Mouse (Mus musculus): ENCODE data around the gene Wdfy4.

Wdfy4 gene

DNA sequence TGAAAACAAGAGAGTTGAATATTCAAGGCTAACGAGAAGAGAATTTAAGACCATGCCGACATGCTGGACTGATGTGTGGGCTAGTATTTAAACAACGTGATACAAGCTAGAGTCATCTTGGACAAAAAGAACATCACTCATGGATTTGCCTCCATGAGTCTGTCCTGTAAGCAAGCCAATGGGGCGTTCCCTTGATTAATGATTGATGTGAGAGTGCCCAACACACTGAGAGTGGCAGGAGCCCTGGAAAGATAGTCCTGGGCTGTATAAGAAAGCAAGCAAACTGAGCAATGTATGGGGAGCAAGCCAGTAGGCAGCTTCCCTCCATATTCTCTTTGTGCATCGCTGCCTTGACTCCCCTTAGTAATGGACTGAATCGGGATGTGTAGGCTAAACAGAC lies 106.7 kb downstream of the Wdfy4 start:
- no peak for DNase-seq (ENCODE audit: extremely low spot score)

DNA sequence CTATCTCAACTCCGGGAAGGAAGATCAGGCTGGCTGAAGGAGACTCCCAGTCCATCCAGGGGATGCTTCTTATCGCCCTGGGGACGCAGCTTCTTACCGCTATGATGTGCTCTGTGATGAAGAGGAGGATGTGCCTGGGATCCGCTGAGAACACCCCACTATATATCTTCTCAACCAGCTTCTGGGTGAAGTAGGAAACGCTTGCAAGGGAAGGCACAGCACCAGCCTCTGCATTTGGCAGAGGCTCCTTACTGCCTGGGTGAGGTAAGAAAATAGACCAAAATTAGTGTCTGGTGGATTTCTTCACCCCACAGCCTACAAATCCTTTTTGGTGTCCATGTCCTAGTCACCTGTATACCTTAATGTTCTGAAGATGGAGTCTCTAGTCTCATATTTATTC lies 107.2 kb downstream of the Wdfy4 start:
- DNase-seq (ENCODE audit: extremely low spot score), result no peak

DNA sequence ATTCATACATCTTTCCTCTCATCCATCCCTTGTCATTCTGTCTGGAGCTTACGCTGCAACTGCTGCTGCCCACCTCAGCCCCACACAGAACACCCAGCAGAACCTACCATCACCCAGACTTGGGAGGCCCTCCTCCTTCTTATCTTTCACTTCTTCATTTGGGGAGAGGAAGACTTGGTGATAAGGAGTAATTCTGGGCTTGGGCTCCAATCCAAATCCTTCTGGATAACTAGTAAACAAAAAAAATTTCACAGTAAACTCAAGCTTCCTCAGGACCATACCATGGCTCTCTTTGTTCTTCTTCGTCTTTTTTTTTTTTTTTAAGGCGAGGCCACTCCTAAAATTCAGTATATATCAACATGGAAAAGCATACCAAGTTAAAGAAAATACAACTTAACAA lies 112.0 kb downstream of the Wdfy4 start:
- DNase-seq (ENCODE audit: extremely low spot score), result no peak

DNA sequence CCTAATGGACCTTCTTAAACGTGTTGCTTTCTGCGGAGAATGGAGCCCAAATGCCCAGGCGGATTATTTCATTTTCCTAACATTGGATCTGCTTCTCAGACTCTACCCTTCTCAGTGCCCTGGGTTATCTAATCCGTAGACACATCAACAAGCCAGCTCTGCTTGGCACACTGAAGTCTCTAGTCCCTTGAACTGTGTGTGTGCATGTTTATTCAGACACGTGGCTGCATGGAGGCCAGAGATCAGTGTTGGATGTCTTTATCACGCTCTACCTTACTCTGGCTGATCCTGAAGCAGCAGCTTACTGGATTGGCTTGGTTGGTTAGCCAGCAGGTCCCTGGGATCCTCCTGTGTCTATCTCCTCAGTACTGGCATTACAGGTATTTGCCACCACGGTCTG lies 113.0 kb downstream of the Wdfy4 start:
- DNase-seq (ENCODE audit: extremely low spot score), result no peak

DNA sequence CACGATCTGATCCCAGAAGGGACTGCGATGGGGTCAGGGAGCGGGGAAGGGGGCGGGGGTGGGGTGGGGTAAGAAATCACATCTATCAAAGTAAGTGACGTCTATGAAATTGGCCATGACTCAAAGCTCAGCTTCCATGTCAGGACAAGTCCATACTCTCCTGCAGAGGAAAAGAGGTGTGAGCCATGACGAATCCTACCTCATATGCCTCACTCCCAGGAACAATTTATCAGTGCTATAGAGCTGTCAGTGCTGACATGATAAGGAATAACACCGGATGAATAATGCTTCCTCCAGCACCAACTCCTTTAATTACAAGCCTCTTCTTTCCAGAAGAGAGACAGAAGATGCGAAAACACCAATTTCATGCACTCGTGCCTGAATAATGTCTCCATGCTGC lies 117.6 kb downstream of the Wdfy4 start:
- peak; percentile 2 for DNase-seq (ENCODE audit: extremely low spot score)

DNA sequence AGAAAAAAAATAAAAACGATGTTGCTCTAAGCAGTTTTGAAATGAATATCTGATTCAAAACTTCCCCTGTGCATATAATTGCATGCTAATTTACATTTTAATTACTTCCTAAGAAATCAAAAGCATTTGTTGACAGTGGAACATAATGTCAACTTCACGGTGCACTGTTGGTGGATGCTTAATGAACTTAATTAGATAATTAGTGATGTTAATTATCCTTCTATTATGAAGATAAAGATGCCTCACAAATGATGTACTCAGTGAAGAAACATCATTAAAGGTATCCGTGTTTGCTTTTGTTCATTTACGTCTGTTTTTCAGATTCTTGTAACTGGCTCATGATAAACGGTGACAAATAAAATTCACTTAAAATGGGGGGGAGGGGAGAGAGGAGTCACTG lies 122.3 kb downstream of the Wdfy4 start:
- DNase-seq (ENCODE audit: extremely low spot score), result no peak

DNA sequence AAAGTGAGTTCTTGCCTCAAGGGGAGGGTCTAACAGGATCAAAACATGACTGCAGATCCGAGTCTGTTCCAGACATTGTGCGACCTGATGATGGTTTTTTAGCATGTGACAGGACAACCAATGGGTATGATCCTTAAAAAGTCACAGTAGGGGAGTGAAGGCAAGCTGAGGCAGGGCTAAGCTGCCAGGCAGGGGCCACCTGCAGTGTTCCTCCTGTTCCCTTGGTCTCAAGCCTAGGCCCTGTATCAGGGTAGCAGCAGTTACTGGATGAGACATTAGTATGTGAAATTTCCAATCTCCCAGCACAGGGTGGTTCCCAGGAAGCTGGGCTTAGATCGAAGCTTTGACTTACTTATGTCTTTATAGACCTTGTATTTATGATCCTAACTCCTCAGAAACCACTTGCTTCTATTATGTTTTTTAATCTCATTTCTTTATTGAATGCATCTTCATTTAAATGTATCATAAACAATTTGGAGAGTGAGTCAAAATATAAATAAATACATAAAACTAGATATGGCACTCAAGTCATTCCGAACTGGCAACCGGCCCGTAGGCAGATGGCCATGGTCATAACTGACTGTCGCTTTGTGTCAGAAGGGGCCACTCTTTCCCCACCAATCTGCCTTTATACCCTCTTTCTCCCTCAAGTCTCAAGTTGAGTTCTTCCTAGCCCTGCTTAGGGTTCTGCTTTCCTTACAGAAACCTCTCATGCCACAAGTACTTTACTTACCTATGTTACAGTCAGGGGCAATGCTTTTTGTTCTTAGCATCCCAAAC lies 126.2 kb downstream of the Wdfy4 start:
- DNase-seq (ENCODE audit: extremely low spot score), result no peak

DNA sequence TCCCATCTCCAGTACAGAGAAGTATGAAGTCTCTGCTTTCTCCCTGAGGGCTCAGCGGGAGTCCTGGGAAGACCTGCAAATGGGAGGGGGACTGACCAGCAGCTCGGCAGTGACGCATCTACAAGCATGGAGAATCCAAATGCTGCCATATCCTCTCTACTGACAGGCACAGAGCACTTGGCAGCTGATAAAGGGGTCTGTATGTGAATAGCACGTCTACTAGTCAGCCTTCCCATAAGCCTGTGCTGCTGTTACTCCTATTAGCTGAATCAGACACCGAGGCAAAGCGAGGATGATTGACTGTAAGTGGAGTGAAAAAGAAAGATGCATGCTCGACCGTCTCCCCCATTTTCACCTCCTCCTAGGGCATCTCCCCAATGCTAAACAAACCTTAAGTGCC lies 131.9 kb downstream of the Wdfy4 start:
- DNase-seq (ENCODE audit: extremely low spot score), result no peak

DNA sequence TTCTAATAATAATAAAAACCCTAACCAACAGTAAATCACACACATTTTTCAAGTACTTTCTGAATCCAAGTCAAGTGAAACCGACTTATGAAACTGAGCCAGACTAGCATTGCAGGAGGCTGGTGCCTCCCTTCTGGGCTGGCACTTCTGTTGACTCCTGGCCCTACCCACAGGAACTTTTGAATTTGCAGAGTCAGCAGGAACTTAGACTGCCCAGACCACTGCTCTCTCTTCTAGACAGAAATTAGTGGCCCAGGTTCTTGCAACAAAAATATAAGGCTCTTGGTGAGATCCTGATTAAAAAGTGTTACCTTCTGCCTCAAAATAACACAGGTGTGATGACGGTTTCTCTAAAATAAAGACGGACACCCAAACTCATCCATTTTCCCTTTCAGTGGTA lies 140.1 kb downstream of the Wdfy4 start:
- no peak for DNase-seq (ENCODE audit: extremely low spot score)

DNA sequence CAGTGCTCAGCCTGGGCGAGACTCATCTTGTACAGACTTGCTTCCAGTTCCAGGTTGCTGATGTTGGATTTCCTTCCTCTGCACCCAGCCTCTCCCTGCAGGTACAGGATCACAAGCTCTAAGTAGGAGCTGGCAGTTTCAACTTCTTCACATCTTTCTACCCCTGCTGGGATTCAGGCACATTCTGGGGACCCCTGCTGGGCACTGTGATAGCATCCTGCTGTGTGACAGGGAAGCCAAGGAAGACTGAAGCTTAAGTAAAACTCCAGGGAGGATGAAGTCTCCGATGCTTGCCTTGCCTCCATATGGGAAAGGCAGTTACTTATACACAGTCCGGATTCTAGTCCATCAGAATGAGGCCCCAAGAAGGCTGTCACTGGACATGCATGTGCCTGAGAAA lies 148.5 kb downstream of the Wdfy4 start:
- no peak for DNase-seq (ENCODE audit: extremely low spot score)

DNA sequence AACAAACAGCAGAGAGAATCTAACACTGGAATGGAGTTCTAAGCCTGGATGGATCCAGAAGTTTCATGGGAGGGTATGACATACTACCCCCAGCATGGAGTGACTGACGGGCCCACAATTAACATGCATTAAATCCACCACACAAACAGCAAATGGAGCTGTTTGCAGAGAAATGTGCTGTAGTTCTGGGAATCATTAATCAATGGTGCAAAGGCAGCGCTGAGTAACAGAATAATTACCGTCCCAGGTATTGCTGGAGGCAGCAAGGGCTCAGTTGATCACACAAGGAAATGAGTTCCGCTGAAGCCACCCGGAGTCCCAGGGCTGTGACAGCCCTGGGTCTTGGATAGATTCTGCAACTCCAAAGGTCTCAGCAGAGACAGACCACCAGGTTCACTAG lies 149.9 kb downstream of the Wdfy4 start:
- DNase-seq (ENCODE audit: extremely low spot score), result no peak

DNA sequence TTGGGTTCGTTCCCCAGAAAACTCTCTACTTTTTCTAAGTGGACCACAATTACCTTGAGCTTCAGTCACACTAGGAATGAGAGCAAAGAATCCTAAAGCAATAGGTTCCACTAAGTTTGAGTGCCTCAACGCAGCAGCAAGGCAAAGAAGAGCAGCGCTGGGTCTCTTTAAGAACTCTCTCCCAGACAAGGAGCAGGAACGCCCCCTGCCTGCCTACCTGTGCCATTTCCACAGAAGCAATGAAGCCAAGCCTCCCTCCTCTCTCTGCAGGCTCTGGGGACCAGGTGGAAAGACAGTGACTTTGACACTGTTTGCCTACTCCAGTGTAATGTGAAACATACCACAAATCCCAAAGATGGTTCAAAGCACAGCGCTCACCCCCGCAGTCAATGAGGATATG lies 151.9 kb downstream of the Wdfy4 start:
- peak; percentile 26 for DNase-seq (ENCODE audit: extremely low spot score)

DNA sequence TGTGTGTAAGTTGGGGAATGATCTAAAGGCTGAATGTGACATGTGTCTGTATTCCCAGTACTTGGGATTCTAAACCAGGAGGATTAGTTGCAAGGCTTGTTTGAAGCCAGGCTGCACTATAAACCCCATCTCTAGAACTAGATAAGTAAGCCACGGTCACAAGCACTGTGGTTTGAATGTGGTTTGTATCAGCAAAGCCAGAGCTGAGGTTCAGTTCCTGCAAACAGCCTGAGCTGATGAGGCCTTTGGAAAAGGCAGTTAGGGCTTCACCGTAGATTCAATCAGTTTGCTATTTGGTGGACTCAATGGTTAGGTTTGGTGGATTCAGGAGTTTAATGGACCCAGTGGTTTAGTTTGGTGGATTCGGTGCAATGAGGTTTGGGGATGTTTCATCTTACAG lies 154.5 kb downstream of the Wdfy4 start:
- no peak for DNase-seq (ENCODE audit: extremely low spot score)

DNA sequence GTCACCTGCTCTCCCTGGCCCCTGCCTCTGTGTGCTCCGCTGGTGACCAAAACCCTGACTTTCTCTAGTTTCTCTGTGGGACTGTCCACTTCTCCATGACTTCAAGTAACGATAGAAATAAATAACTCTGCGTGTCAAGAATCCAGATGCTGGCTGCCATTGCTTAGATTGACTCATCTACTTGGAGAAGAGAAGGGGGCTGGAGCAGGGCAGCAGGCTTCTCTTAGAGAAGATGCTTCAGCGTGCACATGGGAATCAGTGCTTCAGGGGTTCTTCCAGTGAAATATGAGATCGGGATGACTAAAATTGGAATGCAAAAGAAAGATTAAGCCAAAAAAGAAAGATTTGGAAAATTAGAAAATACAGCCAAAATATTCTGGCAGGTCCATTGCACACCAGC lies 165.7 kb downstream of the Wdfy4 start:
- DNase-seq (ENCODE audit: extremely low spot score), result no peak

DNA sequence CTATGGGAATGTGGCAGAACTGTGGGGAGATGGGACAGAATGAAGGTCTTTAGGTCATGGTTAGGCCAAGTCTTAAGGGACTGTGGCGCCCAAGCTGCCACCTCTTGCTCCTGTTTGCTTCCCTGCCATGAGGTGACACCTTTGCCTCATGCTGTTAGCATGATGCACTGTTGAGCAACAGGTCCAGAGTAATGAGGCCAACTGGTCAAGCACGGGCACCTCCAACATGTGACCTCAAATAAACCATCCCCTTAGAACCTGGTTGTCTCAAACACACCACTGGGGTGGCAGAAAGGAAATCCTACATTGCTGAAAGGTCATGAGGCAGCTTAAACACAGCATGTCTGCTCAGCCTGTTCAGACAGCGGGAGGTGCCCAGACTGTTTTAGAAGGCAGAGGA lies 166.3 kb downstream of the Wdfy4 start:
- no peak for DNase-seq (ENCODE audit: extremely low spot score)

DNA sequence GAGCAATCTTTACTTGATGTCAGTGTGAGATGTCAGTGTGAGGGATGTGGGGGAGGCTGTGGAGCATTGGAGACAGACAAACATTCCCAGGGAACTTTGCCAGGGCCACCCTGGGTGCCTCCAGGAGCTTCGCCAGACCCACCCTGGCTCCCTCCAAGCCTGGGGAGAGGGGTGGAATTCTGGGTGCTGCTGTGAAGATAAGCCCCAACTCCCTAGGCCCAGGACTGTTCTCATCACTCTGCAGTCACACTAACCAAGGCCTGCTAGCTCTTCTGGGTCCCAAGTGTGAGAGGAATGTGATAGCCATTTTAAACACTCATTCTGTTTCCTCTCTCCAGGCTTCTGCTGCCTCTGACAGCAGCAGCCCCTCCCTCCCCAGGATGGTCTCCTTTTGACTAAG lies 177.7 kb downstream of the Wdfy4 start:
- no peak for DNase-seq (ENCODE audit: extremely low spot score)

DNA sequence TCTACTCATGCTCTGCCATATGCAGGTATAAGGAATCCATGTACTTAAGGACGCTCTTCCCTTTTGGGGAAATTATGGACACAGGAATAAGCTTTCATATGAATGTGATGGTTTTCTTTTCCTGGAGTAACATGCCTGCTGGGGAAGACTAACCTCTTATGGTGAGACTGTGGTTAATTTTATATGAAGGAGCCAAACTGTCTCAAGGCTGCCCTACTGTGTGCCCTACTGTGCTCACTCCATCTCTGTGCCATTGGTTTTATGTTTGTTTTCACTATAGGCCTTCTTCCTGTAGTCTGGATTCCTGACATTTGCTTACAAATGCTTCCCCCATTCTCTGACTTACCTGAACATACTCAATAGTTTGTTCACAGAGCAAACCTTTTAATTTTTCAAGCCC lies 180.2 kb downstream of the Wdfy4 start:
- DNase-seq (ENCODE audit: extremely low spot score), result no peak

DNA sequence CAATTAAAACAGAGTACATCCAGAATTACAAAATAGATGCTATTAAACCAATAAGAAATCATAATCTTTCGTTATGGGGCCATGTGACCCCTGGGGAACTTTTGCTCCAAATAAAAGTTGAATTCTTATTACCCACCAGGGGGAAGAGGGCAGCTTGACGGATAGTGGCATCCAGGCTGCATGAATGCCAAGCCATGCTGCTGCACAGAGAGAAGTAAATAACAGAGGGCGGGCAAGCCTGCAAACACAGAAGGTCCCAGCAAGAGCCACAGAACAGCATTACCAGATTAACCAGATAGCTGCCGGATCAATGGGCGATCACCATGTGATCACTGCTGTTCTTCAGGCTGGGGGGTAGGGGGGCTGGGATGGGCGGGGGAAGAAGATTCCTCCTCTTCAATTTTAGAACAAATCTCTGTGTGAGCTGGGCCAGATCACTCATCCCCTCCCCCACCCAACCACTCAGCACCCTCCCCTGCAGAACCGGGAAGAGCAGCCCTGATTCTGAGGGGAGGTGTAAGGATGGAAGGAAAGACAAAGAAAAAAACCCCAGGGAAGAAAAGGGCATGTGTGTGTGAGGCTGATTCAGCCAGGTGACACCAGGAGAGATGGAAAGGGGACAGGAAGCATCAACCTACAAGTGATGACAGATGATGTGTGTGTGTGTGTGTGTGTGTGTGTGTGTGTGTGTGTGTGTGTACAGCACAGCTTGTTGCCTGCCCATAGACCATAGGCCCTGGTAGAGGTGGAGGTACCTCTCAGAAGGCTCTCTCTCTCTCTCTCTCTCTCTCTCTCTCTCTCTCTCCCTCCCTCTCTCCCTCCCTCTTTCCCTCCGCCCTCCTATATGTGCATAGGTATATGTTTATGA lies 185.0 kb downstream of the Wdfy4 start:
- no peak for DNase-seq (ENCODE audit: extremely low spot score)

DNA sequence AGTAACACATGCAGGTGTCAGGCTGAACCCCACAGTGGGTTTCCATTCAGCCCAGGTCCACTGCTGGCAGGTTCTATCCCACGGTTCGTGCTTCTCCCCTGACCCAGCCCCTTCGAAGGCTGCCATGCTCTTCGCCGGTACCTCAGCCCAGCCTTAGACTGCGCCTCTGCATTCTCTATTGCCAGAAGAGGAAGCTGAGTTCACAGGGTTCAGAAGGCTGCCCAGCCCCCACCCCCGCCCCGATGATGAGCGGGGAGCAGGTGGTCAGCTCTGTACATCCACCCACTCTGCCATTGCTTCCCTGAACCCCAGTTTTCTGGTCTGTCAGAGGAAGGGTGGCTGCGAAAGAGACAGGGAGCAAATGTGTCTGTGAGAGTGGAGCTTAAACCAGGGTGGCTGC lies 185.8 kb downstream of the Wdfy4 start:
- no peak for DNase-seq (ENCODE audit: extremely low spot score)

DNA sequence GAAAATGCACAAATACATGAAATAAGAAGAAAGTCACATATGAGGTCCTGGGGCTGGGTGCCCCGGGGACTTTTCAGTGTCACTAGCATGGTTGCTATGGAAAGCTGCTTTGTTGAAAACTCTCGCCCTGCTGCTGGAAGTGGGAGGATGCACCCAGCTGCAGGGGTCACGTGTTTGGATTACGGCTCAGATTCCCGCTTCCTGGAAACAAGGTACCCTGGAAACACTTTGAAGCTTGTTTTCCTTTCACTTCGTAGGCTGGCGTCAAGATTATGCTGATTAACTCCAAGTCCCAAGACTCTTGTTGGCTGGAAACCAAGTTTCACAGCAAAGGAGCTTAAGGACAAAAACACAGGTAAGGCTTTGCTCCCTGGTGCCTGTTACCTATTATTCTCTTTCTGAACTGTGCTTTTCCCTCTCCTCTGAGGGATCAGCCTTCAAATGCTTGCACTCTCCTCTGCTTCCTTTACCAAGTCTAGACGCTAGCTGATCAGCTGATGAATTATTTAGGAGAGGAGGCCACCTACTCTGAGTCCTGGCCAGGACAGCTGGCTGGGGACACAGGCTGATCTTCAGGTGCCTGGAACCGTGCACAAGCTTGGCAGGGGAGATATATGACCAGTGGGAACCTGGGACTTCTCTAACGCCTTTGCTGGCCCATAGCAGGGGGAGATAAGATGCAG lies 190.2 kb downstream of the Wdfy4 start:
- DNase-seq (ENCODE audit: extremely low spot score), result peak; percentile 58

DNA sequence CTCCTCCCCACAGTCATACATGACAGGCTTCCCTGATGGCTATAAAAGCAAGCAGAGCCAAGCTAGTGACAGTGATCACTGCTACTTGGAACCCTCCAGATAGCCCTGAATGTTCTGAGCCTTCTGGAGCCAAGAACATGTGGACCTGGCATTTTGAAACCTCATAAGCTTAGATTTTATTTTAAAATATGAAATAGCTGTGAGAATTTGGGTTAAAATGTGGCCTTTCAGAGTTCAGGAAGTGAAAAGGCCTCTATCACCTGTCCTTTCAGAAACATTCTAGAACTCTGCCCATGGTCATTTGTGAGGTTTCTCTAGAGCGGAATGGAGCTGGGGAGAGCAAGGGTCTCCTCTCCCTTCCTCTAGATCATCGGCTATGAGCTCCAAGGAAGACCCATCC lies 194.2 kb downstream of the Wdfy4 start, which contains the start of gene Lrrc18:
TSS of gene Lrrc18 (plus strand) at position 301 of the 400 bp plus-strand sequence.
- DNase-seq (ENCODE audit: extremely low spot score), result no peak

DNA sequence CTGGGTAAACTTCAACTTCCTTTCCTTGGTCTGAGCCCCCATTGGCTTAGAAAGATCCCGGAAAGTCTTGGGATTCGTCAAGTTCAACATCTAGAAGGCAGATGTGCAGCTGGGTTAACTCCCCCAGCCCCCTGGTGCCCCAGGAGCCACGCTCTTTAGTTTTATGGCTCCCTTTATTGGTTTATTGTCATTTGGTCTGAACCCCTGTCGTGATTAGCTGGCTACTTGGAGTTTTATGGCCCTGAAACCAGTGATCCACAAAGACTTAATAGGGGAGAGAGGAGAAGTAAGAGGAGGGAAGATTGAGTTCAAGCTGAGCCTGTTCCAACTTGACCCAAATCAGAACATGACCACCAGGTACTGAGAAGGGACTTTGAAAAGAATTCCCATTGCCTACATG lies 198.6 kb downstream of the Wdfy4 start:
- no peak for DNase-seq (ENCODE audit: extremely low spot score)

All from embryo, embryonic 9.5 days (tissue).